Mouse (Mus musculus): ENCODE measurements around the gene Crybb1.

DNA sequence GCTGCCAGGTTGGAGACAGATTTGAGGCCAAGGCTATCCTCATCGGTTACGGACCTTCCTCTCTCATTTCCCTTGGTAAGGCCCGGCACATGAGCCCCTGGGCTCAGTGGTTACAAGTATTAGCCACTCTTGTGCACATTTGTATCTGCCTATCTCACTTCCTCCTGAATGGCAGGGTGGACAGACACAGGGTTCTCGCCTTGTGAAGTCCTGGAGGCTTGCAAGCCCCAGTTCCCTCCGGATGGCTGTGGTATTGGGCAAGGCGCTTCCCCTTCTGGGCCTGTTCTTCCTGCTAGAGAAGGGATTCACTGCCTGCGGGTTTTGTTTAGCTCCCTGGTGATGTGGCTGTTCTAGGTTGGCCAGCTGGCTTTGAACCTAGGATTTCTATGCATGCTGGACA, 24.5 kb downstream of the Crybb1 start:
- no peak for TF ChIP-seq POLR2A (IDR thresholded peaks at IDR 0.05; ENCODE audit: insufficient read depth, low read length)
- TF ChIP-seq CTCF (IDR thresholded peaks at IDR 0.05; ENCODE audit: low read depth, low read length), result no peak
